Mouse (Mus musculus) adrenal gland (tissue): ENCODE data around the gene Ackr1.
"Not testable (repeated sequence)": the region's sequence is repeated elsewhere in the genome, so short reads cannot be mapped to it uniquely, and the experiment has no call there.

Experiments
- intact Hi-C: fragments of 180-260 bp; cut with DNase I; formaldehyde crosslinking; loops from one replicate; pipeline ENCODE4 v1.15.1; 2025

Gene Ackr1

DNA sequence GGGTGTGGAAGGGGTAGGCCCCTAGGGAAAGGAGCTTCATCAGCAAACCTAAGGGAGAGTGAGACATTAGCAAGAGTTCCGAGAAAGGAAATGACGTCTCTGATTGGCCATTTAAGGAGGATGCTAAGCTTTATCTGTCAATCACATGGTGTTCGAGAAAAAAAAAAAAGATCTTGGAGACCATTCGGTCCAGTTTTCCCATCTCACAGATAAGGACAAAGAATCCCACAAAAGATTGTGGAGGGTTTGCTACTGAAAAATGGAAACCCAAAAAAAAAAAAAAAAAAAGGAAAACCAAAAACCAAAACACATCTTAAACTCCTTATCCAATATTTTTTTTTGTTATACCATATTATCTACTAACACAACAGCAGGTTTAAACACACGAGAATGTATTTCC is 15.6 kb upstream of the Ackr1 start:
- intact Hi-C loops, result no loop called here

DNA sequence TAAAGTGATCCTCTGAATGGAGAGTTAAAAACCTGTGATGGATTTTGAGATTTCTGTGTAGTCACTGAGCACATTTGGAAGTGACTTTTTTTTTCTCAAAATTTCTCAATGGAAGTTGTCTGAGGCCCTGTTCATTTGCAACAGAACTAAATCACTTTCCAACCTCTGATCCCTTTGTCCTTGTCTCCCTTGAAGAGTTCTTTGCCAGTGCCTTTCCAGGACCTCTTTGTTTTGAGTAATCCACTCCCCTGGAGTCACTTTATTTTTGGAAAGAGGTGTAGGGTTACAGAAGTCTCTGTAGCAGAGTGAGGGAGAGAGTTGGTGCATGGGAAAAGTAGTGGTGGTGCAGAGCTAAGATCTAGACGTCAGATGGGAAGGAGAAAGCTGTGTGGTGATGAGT is 15.0 kb upstream of the Ackr1 start:
- intact Hi-C loops, result no loop called here

DNA sequence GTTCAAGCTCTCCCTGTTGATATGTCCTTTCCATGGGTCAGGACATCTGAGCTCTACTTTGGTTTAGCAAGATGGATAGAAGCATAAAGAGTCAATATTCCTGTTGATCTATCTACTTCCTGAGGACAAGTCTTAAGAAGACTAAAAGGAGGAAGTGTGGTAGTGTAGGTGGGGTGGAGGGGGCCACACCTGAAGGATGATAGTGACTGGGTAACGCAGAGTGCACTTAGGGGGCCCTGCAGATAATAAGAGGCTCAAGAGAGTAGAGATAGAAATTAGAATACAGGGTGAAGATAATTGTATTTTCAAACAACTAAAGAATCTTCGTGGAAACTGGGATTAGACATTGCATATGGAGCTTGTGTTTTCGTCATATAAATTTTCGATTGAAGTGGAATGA is 11.6 kb upstream of the Ackr1 start:
- intact Hi-C loops, result no loop called here

DNA sequence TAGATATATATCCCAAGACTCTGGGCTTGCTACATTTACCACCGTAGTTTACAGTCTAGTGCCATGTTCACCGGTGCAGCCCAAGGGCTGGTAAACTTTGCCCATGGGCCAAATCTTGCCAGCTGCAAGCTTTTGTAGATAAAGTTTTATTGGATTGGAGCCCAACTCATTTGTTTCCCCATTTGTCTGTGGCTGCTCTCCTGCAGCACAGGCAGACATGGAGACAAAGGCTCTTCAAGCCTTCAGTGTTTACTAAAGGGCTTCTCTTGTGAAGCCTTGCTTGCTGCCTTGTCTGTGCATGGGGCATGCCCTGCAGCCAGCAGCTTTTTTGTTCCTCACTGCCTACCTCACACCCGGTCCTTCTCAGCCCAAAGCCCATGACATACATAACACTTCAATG is 10.4 kb upstream of the Ackr1 start:
- intact Hi-C loops, result no loop called here

DNA sequence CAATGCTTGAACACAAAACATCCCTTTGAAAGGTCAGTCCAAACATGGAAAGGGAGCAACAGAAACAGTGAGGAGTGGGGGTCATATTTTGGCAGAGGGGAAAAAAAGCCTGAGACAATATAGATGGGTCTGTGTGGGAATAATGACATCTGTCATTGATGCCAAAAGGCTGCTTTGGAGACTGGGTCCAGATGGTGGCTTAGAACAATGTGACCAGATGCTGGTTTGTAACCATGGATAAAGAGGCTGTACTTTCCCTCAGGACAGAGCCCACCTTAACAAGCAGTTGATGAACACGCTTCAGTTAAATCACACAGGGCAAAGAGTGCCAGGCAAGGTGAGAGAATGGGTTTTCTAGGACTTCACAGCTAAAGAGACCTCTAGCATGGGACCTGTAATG is 8.9 kb upstream of the Ackr1 start:
- intact Hi-C loops, result no loop called here

DNA sequence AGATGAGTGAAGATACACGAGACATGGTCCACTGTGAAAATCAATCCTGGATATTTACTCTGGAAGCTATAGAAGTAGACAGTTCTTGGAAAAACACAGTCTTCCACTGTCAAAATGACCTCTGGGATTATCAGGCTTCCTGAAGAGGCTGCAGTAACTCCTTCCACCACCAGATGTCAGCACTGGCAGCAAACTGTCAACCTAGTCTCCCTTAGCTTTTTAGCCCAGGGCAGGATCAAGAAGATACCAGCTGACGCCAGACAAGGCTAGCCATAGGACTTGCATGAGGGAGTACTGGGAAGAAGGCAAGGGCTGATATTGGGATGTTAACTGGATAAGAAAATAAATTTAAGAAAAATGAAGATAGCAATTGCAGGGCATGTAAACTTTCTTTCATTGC is 6.0 kb upstream of the Ackr1 start:
- intact Hi-C loops, result loop anchor here (5.0 kb wide), 1 partner anchor 58 kb away; no protein-coding TSS in a partner anchor

DNA sequence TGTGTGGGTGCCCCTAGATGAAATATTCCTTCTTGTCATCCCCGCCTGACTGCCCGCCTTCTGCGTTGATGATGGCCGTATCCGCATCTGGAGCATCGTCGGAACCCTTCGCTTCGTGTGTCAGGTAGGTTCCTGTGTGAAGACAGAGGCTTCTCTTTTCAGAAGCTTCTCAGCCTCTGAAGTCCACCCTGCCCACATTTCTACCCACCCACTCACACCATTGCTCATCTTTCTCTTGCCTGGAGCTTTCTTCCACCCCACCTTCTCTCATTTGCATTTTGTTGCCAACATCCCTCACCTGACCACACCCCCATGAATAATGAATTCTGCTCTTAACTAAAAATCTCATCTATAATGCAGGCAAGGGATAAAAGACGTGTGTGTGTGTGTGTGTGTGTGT is 3.5 kb upstream of the Ackr1 start:
- intact Hi-C loops, result loop anchor here (5.0 kb wide), 1 partner anchor 60 kb away; no protein-coding TSS in a partner anchor

DNA sequence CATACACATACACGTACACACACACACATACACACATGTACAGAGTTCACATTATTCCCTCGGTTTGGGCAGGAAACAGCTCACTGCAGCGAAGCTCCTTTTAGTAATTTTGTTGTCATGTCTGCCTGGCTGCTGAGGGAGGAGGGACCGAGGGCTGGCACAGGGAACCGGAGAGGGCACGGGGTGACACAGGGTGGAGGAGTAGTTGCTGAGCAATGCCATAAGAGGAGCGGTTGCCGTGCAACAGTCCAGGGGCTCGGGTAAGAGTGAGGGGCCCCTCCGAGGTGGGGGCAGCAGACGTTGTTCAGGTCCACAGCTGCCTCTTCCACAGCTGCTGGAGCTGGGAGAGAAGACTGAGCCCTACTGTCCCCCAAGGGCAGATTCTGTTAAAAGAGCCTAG is 2.4 kb upstream of the Ackr1 start:
- intact Hi-C loops, result loop anchor here (5.0 kb wide), 1 partner anchor 61 kb away; no protein-coding TSS in a partner anchor

DNA sequence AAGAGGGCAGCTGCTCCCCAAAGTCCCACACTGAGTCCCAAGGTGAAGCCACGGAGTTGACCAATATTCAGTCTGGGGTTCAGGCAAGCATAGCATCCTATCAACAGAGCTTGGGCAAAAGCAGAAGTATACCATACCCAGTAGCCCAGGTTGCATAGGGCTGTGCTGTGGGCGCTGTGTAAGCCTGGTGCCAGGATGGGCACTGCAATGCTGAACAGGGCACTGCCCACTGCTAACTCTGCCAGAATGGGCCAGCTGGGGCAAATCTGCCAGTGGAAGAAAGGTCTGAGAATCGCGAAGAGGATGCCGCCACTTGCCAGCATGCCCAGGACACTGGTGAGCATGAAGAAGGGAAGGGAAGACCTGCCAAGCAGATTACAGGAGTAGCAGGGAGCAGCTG is 1.1 kb downstream of the Ackr1 start:
- intact Hi-C loops, result no loop called here

DNA sequence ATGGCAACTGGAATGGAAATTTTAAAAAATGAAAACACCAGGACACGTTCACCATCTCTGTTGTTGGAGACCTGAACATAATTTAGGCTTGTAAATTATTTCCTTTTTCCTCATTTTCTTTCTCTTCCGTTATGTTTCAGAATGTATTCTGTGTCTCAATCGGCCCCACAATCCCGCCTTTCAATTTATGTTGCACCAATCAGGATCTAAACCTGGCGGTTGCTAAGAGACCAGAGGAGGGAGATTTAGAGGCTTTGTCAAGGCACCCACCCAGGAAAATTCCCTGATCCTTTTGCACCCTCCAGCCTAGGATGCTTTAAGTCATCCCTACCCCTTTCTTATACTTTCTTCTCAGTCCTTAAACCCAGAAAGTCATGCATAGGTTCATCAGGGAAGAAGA is 3.8 kb downstream of the Ackr1 start:
- intact Hi-C loops, result no loop called here

DNA sequence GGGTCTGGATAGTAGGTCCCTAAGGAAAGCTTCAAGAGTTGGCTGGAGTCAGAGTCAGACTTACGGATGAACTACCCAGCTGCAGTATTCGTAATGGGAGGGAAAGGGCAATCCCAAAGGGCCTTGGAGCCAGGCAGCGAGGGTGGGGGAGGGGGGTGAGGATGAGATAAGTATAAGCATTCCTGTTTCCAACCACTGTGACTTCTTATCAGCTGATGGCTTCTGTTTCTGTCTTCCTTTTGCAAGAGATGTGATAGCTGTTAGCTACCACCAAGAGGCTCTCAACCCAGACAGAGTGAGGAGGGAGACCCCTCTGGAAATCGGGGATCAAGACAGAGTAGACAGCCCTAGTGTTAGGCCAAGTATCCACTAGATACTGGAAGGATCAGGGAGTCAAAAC is 4.4 kb downstream of the Ackr1 start:
- intact Hi-C loops, result no loop called here

DNA sequence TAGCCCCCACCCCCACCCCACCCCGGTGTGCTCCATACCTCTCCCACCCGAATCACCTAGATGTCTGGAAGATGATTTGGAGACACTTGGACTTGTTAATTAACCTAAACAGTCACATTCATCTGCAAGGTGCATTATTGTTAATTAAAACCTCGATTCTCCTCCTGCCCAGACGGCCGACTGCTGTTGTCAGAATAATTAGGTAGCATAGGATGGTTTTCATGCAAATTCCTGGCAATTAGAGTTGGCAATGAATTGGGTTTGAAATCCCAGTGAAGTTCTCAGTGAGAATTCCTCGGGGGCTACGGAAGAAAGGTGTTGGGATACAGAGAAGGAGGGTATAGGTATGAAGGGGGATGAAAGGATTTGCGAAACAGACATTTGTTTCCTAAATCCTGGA is 5.1 kb downstream of the Ackr1 start:
- intact Hi-C loops, result no loop called here

DNA sequence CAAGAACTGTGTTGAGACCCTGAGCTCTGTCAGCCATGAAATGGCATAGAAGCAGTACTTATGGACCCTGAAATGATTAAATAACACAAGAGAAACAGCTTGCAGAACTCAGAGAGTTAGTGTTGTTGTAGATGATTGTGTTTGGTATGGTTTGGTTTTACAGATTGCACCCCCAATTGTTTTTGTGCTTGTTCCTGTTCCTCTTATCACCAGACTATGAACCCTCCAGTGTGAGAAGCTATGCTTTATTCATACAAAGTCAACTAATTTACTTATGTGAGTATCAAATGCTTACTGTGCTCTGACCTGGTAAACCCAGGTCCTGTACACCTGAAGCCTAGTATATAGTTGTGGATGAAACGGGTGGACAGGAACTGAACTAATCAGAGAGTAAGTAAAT is 7.0 kb downstream of the Ackr1 start:
- intact Hi-C loops, result no loop called here

DNA sequence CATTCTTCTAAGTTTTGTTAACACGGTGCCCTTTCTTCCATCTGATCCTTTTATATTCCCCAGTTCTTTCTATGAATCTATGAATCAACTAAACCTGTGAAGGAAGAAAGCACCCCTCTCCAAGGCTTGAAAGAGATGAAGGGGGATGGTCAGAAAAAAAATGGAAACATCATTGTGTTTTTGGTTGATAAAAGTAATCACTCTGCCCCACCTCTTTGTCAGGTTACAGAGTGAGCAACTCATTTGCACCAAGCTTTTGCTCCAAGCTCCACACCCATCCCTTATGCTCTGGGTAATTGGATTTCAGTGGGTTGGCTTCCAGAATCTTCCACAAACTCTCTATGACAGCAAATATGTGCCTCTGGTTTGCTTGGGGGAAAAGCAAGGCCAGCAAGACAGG is 8.2 kb downstream of the Ackr1 start:
- intact Hi-C loops, result no loop called here

DNA sequence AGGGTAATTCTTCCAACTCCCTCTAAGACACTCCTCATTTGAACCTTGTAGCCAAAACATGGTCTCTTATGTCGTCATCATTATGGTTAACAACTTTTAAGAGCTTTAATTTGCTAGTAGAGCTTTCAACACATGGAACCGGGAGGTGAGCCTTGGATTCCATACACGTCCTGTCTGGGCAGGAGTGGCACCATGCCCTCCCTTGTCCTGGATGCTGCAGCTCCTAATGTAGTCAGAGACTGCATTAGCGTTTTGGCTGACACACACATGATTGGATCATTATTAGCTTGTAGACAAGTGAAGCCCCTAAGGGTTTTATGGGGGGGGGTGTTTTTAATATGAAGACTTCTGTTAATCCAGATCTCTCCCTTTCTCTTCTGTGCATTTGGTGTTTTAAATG is 8.6 kb downstream of the Ackr1 start:
- intact Hi-C loops, result loop anchor here (5.0 kb wide), 1 partner anchor 72 kb away; no protein-coding TSS in a partner anchor

DNA sequence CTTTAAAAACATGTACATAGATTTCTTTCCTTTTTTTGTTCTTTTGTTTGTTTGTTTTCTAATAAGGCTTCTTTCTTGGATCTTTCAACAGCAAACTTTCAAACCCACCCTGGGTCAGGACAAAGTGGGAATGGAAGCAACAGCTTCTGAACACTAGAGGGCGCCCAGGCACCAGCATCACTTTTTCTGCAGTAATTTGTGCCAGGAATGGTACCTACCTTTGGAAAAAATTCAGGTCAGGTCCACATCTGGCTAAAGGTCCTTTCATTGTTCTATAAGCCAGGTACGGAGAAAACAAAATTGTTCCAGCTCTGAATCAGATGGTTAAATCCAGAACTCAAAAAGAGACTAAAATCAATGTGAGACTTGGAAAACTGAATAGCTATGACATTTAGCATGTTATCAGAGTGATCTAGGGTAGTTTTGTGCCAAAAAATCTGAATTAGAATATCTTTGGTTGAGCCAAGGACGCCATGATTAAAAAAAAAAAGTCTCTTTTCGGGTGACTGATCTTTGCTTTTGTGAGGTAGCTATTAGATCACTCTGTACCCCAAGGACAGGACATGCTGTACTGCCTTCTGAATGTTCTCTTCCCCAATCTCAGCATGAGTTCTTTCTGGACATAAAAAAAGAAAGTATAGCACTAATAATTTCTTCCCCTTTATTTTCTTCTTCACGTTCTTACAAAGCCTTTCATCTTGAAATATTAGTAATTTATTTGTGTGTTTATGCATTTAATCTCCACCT is 9.5 kb downstream of the Ackr1 start:
- intact Hi-C loops, result loop anchor here (5.0 kb wide), 1 partner anchor 73 kb away; no protein-coding TSS in a partner anchor

DNA sequence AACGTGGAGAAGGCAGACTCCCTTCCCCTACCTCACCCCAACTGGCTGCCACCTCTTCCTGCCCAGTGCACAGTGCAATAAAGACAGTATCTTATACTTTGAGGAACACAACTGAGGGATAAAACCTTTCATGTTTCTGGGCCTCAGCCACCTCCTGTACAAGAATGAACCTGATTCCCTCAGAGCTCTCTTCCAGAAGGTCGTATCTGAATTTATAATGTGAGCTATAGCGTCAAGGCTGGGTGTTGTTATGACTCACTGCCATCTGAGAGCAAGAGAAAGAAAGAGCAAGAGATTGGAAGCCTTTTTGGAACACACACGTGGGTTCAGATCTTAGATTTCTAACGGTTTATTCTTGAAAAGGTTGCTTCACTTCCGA is 11.3 kb downstream of the Ackr1 start:
- intact Hi-C loops, result loop anchor here (5.0 kb wide), 1 partner anchor 75 kb away; no protein-coding TSS in a partner anchor

DNA sequence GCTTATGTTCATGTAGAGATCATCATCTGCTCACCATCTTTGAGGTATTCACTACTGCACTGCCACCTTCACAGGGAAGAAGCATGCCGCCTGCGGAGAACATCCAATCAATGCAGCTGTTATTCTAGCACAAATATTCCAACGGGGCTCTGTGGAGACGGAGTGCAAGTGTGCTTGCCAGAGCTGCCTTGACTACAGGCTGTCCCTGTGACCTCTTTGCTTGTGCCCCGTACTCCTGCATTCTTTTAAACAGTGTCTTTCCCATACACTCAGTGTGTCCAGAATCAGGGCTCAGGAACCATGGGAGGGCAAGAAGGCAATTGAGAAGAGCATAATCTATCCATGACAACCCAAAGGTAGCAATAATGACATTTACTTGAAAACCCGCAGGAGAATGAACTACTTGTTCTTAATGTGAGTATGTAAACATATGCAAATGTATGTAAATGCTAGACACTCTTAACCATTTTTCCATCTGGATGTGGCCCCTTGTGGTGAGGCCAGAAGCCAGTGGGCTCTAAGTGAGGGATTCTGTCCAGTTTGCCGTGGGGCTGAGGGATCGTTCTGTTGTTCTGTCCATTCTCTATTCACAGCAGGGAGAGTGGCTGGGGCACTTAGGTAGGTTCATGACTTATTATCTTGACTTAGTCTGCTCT is 11.8 kb downstream of the Ackr1 start:
- intact Hi-C loops, result loop anchor here (5.0 kb wide), 1 partner anchor 76 kb away; no protein-coding TSS in a partner anchor

DNA sequence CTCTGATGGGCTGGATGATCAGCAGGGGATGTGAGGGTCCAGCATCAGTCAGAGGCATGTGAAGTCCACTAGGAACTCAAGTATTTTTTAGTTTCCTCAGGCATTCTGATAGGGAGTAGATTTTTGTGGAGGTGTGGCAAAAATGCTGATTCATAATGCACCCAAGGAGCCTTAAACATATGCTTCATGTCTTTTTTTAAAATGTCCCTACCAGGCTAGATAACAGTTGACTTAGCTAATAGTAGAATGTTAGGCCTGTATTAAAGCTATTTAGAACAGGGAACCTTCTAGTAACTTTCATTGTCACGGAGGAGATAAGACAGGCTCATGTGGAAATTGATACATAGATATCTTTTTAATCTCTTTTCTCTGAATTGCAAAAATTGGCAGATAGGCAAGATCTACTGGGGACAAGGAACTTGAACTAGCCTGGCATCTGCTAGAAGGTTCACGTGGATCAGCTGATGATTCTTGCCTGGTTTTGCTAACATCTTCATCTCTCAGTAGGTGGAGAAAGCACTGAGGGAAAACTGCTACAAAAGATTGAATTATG is 15.5 kb downstream of the Ackr1 start:
- intact Hi-C loops, result no loop called here

DNA sequence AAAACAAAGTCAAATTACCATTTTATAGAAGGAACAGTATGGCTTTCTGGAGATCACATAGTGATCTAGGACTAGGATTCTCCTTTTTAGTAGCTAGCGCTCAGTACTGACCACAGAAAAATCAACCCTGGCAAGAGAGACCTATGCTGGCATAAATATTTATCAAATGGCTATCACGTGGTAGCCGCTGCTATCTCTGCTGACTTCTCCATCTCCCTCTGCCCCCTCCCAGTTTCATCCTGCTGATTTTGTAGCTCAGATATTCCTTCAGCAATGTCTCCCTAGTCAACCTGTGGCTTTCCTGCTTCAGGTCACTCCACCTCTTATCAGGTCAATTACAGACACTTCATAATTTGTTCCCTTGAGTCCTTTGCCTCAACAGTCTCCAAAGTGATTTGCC is 17.8 kb downstream of the Ackr1 start:
- intact Hi-C loops, result no loop called here

DNA sequence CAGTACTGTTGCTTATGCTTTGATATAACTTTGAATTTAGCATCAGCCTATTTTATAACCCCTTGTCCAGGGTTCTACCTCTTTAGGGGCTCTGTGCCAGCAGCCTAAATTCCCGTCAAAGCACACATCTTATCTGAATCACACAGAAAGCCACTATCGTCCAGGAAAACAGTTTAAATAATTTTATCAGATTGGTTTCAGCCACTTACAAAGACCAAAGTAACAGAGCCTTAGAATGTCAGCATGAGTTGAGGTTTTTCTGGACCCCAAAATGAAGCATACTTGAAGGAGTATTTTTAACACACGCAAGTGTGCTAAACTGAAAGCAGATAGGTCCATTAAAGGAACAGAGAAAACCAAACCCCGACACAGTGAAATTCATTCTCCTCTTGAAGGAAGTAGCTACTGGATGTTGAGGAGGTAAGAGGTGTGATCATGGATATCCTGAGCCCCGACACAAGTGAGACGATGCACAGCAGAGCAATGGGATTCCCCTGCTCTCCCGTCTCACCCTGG is 20.0 kb downstream of the Ackr1 start:
- intact Hi-C loops, result not testable (repeated sequence)

DNA sequence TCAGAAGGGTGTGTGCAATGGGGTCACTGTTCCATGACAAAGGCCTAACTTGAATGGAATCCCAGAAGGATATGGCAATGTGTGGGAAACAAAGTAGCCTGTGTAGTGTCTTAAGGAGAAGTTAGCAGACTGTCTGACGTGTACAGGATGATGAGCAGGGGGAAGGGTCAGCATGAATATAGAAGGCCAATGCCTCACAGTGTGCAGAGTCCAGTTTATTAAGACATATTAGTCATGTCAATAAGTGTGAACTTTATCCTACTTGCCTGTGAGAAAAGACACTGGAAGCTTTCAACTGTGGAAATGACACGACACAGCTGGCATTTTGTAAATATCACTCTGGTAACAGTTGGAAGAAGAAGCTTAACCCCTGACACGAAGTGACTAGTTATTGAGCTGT is 30.8 kb downstream of the Ackr1 start:
- intact Hi-C loops, result not testable (repeated sequence)
